Mouse (Mus musculus) intestine, postnatal 0 days (tissue): ENCODE results near the gene Fyb2. TPM values are rescaled to one million over a fixed set of nuclear protein-coding genes. Genes with fewer than 3 reads are reported as not detected.

Source experiments
- ATAC-seq: fragments of 200-750 bp; cut with Nextera tagmentation; 2 replicates; pipeline ENCODE4 v1.8.0; 2017; ENCODE audit warnings: mild to moderate bottlenecking, moderate TSS enrichment, moderate library complexity
- H3K27ac ChIP-seq: fragments of 300-500 bp; sonication (generic); 2 replicates; pipeline ENCODE4 v1.5.1; 2014; ENCODE audit warnings: mild to moderate bottlenecking, low read depth, low read length, moderate library complexity
- H3K27me3 ChIP-seq: fragments of 300-500 bp; sonication (generic); replicated peaks from 2 replicates; pipeline ENCODE4 v1.6.1; 2014; ENCODE audit warnings: low read length, mixed read lengths; ENCODE audit not compliant: control insufficient read depth, insufficient read depth
- H3K36me3 ChIP-seq: fragments of 300-500 bp; sonication (generic); 2 replicates; pipeline ENCODE4 v1.6.1; 2014; ENCODE audit warnings: mild to moderate bottlenecking, moderate library complexity; ENCODE audit not compliant: control insufficient read depth, insufficient read depth
- H3K4me1 ChIP-seq: fragments of 300-500 bp; sonication (generic); replicated peaks from 2 replicates; pipeline ENCODE4 v1.6.1; 2014; ENCODE audit warnings: antibody characterized with exemption, low read length, mixed read lengths; ENCODE audit not compliant: control insufficient read depth, insufficient read depth
- H3K4me2 ChIP-seq: fragments of 300-500 bp; sonication (generic); replicated peaks from 2 replicates; pipeline ENCODE4 v1.6.1; 2014; ENCODE audit warnings: low read depth, mild to moderate bottlenecking, moderate library complexity
- H3K4me3 ChIP-seq: fragments of 300-500 bp; sonication (generic); 2 replicates; pipeline ENCODE4 v1.5.1; 2014; ENCODE audit warnings: low read depth, low read length
- H3K9ac ChIP-seq: fragments of 300-500 bp; sonication (generic); 2 replicates; pipeline ENCODE4 v1.6.1; 2014; ENCODE audit warnings: mild to moderate bottlenecking, low read depth, low read length
- H3K9me3 ChIP-seq: fragments of 300-500 bp; sonication (generic); 2 replicates; pipeline ENCODE4 v1.6.1; 2016; ENCODE audit warnings: mixed run types; ENCODE audit not compliant: control insufficient read depth
- CTCF ChIP-seq: sonication (generic); IDR thresholded peaks from 2 replicates; pipeline ENCODE4 v1.5.1; 2016; ENCODE audit warnings: low read depth, mild to moderate bottlenecking, control low read depth, antibody characterized with exemption, moderate library complexity
- WGBS: fragments of 180-500 bp; shearing (Covaris S2); extraction: QIAGEN DNeasy Blood & Tissue Kit; methylation state at CpG from one replicate; pipeline ENCODE4 v1.1.7; 2014; 5-methylcytosine and 5-hydroxymethylcytosine counted together
- polyA plus RNA-seq: library from polyadenylated mRNA; unstranded; fragments of >200 nt; fragmentation: Nextera tagmentation; extraction: Ambion mirVana; gene quantifications from 2 replicates; pipeline ENCODE4 v1.2.1, GENCODE M21; 2015

Gene Fyb2
- polyA plus RNA-seq, 1 experiment from 2014 or later: 0.25 TPM

DNA sequence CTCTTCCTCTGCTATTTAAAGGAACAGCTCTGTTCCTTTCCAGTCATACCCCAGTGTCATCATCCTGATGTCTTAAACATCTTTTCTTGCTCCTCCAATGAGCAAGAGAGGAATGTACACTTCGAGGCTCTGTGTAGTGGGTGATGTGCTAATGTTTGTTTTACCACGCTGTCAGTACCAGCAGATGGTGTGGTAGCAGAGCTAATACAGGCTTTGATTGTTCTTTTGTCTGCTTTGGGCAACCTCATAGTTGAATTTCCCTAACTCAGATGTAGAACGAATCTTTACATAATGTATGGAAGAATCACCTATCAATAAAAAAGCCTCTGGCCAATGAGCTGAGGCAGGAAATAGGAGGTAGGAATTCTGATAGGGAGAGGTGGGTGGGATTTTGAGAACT, 36.0 kb downstream of the Fyb2 start:
- Histone ChIP-seq H3K27me3 (no peaks in the 10 kb centered on the region), H3K4me1 (no peaks in the 10 kb centered on the region), H3K9me3 (no peaks in the 10 kb centered on the region), H3K27ac (no peak overlapping the region), H3K9ac (no peak overlapping the region), H3K4me2 (no peak overlapping the region), H3K4me3 (no peak overlapping the region), H3K36me3 (no peaks in the 10 kb centered on the region)
- WGBS: 44% methylated on average over 3 of the region's 3 CpGs
- TF ChIP-seq CTCF: no peak
- ATAC-seq: no peak

- no peaks in the 10 kb centered on the region for H3K4me1 ChIP-seq
- H3K4me2 ChIP-seq: no peak overlapping the region
- no peak overlapping the region for H3K4me3 ChIP-seq
- H3K36me3 ChIP-seq: no peaks in the 10 kb centered on the region
- H3K27me3 ChIP-seq: no peaks in the 10 kb centered on the region
- no peak for TF ChIP-seq CTCF
- WGBS: 63% methylated on average over 4 of the region's 4 CpGs
- no peak overlapping the region for H3K27ac ChIP-seq
- no peak for ATAC-seq
- H3K9ac ChIP-seq: no peak overlapping the region
- no peaks in the 10 kb centered on the region for H3K9me3 ChIP-seq
These were observed 38.1 kb downstream of the Fyb2 start for GRCm38 (mm10) chr4:104951280-104951878.

DNA sequence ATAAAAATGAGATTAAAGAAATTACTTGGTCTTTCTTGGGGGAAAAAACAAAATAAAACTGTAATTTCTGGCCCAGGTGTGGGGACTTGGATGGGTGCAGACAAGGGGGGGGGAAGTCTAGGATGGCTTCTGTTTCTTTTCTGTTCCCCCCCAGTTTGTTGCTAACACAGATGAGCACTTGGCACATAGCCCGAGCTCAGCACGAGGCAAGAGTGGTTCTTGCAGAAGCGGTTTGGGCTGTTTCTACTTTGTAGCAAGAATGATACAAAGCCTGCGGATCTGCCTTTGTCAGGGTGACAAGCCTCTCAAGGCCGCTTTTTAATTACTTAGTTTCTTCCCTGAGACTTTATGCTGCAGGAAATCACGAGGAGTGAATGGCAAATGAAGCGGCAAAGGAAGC, 43.4 kb downstream of the Fyb2 start:
- Histone ChIP-seq H3K4me2 (no peak overlapping the region), H3K9ac (no peak overlapping the region), H3K27me3 (no peaks in the 10 kb centered on the region), H3K4me1 (no peaks in the 10 kb centered on the region), H3K27ac (no peak overlapping the region), H3K9me3 (no peaks in the 10 kb centered on the region), H3K36me3 (no peaks in the 10 kb centered on the region), H3K4me3 (no peak overlapping the region)
- no peak for TF ChIP-seq CTCF
- WGBS: 54% methylated on average over 7 of the region's 7 CpGs
- ATAC-seq: no peak

GRCm38 (mm10) chr4:104961431-104961830, 48.2 kb downstream of the Fyb2 start:
- H3K9ac ChIP-seq: no peak overlapping the region
- no peak overlapping the region for H3K4me2 ChIP-seq
- H3K27me3 ChIP-seq: no peaks in the 10 kb centered on the region
- no peaks in the 10 kb centered on the region for H3K36me3 ChIP-seq
- H3K27ac ChIP-seq: no peak overlapping the region
- 70% methylated on average over 5 of the region's 5 CpGs for WGBS
- H3K4me3 ChIP-seq: no peak overlapping the region
- ATAC-seq: no peak
- no peak for TF ChIP-seq CTCF
- no peaks in the 10 kb centered on the region for H3K9me3 ChIP-seq
- no peaks in the 10 kb centered on the region for H3K4me1 ChIP-seq

DNA sequence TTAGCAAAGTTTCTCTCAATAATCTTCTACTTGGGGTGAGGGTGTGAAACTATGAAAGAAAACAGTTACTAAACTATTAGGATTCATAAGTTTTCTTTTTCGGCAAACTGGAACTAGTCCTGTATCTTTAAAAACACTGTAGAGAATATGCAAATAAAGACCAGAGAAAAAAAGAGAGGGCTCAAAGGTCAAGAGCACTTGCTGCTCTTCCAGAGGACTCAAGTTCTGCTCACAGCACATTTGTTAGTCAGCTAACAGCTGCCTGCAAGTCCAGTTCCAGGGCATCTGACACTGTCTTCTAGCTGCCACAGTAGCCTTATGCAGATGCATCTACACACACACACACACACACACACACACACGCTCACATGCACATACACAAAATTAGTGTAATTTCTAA, 59.4 kb downstream of the Fyb2 start:
- no peak for TF ChIP-seq CTCF
- Histone ChIP-seq H3K9ac (no peak overlapping the region), H3K36me3 (no peaks in the 10 kb centered on the region), H3K9me3 (no peaks in the 10 kb centered on the region), H3K4me2 (no peak overlapping the region), H3K4me1 (no peaks in the 10 kb centered on the region), H3K27me3 (no peaks in the 10 kb centered on the region), H3K4me3 (no peak overlapping the region), H3K27ac (no peak overlapping the region)
- no peak for ATAC-seq
- WGBS: 77% methylated on average over 2 of the region's 2 CpGs

GRCm38 (mm10) chr4:104975162-104975830, 62.0 kb downstream of the Fyb2 start:
- WGBS: 85% methylated on average over 6 of the region's 6 CpGs
- no peaks in the 10 kb centered on the region for H3K36me3 ChIP-seq

More at GRCm38 (mm10) chr4:104975162-104975830, 62.0 kb downstream of the Fyb2 start:
- Histone ChIP-seq H3K27me3 (no peaks in the 10 kb centered on the region), H3K4me2 (no peak overlapping the region), H3K9ac (no peak overlapping the region), H3K9me3 (no peaks in the 10 kb centered on the region), H3K27ac (no peak overlapping the region), H3K4me3 (no peak overlapping the region), H3K4me1 (no peaks in the 10 kb centered on the region)
- TF ChIP-seq CTCF: no peak
- no peak for ATAC-seq
